Mouse (Mus musculus): ENCODE data around the gene Dtx1. TPM values are rescaled to one million over a fixed set of nuclear protein-coding genes. Genes with fewer than 3 reads are reported as not detected.
A peak's percentile ranks its signal among the peaks of the same experiment; 100 is the strongest.

Dtx1 gene
- polyA plus RNA-seq, 1 experiment = 264 TPM

- Histone ChIP-seq H3K36me3 (ENCODE audit: control insufficient read depth, insufficient read depth, low read length) (no peaks in the 10 kb centered on the region), H3K27me3 (ENCODE audit: control insufficient read depth, insufficient read depth, low read length) (no peaks in the 10 kb centered on the region), H3K4me3 (ENCODE audit: extremely low read depth, insufficient read depth, insufficient read length) (no peak overlapping the region), H3K4me1 (ENCODE audit: control insufficient read depth, insufficient read depth, insufficient read length) (peaks cover 9% of the 10 kb centered on the region; the same call in 1 of the 2 replicates), H3K27ac (ENCODE audit: insufficient read depth, low read length) (no peak overlapping the region)
- 90% methylated on average over 7 of the region's 7 CpGs for WGBS
- DNase-seq (ENCODE audit: low read depth in 1 of 2, low spot score in 2 of 2) = no peak
- TF ChIP-seq CTCF (IDR thresholded peaks at IDR 0.05; ENCODE audit: extremely low read depth, insufficient read depth, insufficient read length, insufficient replicate concordance) (no peak), POLR2A (IDR thresholded peaks at IDR 0.05; ENCODE audit: low read depth, low read length) (no peak)
Measured at GRCm38 (mm10) chr5:120640094-120640493, 71.6 kb downstream of the Dtx1 start.

DNA sequence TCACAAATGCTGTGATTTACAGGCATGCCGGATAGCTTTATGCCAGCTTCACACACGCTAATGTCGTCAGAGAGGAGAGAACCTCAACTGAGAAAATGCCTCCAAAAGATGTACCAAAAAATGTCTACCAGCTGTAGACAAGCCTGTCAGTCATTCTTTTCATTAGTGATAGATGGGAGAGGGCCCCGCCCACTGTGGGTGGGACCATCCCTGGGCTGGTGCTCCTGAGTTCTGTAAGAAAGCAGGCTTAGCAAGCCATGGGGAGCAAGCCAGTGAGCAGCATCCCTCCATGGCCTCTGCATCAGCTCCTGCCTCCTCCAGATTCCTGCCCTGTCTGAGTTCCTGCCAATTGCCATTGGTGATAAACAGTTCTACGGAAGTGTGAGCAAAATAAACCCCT is 76.1 kb downstream of the Dtx1 start:
- Histone ChIP-seq H3K4me3 (ENCODE audit: extremely low read depth, insufficient read depth, insufficient read length) (no peak overlapping the region), H3K36me3 (ENCODE audit: control insufficient read depth, insufficient read depth, low read length) (no peaks in the 10 kb centered on the region), H3K27me3 (ENCODE audit: control insufficient read depth, insufficient read depth, low read length) (peaks cover 2% of the 10 kb centered on the region; the same call in 1 of the 2 replicates), H3K4me1 (ENCODE audit: control insufficient read depth, insufficient read depth, insufficient read length) (peaks cover 13% of the 10 kb centered on the region; the same call in 1 of the 2 replicates), H3K27ac (ENCODE audit: insufficient read depth, low read length) (no peak overlapping the region)
- WGBS = 88% methylated on average over 5 of the region's 5 CpGs
- TF ChIP-seq POLR2A (IDR thresholded peaks at IDR 0.05; ENCODE audit: low read depth, low read length) (no peak), CTCF (IDR thresholded peaks at IDR 0.05; ENCODE audit: extremely low read depth, insufficient read depth, insufficient read length, insufficient replicate concordance) (no peak)
- no peak for DNase-seq (ENCODE audit: low read depth in 1 of 2, low spot score in 2 of 2)

GRCm38 (mm10) chr5:120634860-120635259 is 76.9 kb downstream of the Dtx1 start:
- Histone ChIP-seq H3K4me1 (ENCODE audit: control insufficient read depth, insufficient read depth, insufficient read length) (peaks cover 17% of the 10 kb centered on the region; the same call in 1 of the 2 replicates), H3K27ac (ENCODE audit: insufficient read depth, low read length) (no peak overlapping the region), H3K36me3 (ENCODE audit: control insufficient read depth, insufficient read depth, low read length) (no peaks in the 10 kb centered on the region), H3K4me3 (ENCODE audit: extremely low read depth, insufficient read depth, insufficient read length) (no peak overlapping the region), H3K27me3 (ENCODE audit: control insufficient read depth, insufficient read depth, low read length) (peaks cover 2% of the 10 kb centered on the region; the same call in 1 of the 2 replicates)
- WGBS = 38% methylated on average over 5 of the region's 5 CpGs
- no peak for DNase-seq (ENCODE audit: low read depth in 1 of 2, low spot score in 2 of 2)
- TF ChIP-seq POLR2A (IDR thresholded peaks at IDR 0.05; ENCODE audit: low read depth, low read length) (no peak), CTCF (IDR thresholded peaks at IDR 0.05; ENCODE audit: extremely low read depth, insufficient read depth, insufficient read length, insufficient replicate concordance) (no peak)

DNA sequence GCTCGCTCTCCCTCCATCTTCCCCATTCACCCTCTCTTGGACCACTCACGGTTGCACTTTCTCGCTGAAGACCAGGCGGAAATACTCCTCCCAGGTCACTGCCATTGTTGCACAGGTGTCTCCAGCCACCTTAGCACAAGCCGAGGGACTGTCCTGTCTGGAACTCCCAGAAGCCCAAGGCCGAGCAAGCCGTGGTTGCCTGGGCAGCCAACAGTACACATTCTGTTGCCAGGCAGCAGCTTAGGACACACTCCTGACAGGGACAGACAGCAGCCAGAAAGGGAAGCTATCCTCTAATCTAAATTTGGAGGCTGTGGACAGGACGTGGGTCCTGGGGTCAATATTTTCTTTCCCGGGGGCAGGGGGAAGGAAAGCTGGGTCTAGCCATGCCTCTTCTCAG is 77.6 kb downstream of the Dtx1 start, which contains the start of gene Cfap73:
Gene Cfap73, minus strand, starts transcription at position 105 of the 400 bp plus-strand sequence.
- TF ChIP-seq CTCF (IDR thresholded peaks at IDR 0.05; ENCODE audit: extremely low read depth, insufficient read depth, insufficient read length, insufficient replicate concordance) = no peak
- no peak for TF ChIP-seq POLR2A (IDR thresholded peaks at IDR 0.05; ENCODE audit: low read depth, low read length)
- no peak within 1 kb of the TSS for H3K27ac ChIP-seq (ENCODE audit: insufficient read depth, low read length)
- 63% methylated on average over 9 of the region's 9 CpGs for WGBS
- no peaks in the 10 kb centered on the region for H3K36me3 ChIP-seq (ENCODE audit: control insufficient read depth, insufficient read depth, low read length)
- DNase-seq (ENCODE audit: low read depth in 1 of 2, low spot score in 2 of 2) = no peak
- peaks cover 17% of the 10 kb centered on the region; the same call in 1 of the 2 replicates for H3K4me1 ChIP-seq (ENCODE audit: control insufficient read depth, insufficient read depth, insufficient read length)
- H3K27me3 ChIP-seq (ENCODE audit: control insufficient read depth, insufficient read depth, low read length) = peaks cover 2% of the 10 kb centered on the region; the same call in 1 of the 2 replicates
- H3K4me3 ChIP-seq (ENCODE audit: extremely low read depth, insufficient read depth, insufficient read length) = no peak within 1 kb of the TSS

DNA sequence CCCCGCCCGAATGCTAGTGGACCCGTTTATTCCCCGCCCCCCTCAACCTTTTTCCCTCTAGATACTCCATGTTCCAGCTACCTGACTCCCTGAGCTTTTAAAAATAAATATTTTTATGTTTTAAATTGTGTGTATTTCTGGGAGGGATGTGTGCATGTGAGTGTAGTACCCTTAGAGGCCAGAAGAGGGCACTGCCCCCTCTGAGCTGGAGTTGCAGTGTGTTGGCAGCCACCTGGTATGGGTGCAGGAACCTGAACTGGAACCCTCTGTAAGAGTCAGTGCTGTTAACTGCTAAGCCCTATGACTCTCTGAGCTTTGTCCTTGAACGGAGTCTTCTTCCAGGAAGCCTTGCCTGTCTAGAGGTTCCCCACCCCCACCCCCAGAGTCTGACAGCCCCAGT is 79.8 kb downstream of the Dtx1 start:
- TF ChIP-seq POLR2A (IDR thresholded peaks at IDR 0.05; ENCODE audit: low read depth, low read length) (no peak), CTCF (IDR thresholded peaks at IDR 0.05; ENCODE audit: extremely low read depth, insufficient read depth, insufficient read length, insufficient replicate concordance) (no peak)
- H3K36me3 ChIP-seq (ENCODE audit: control insufficient read depth, insufficient read depth, low read length) = peaks cover 11% of the 10 kb centered on the region
- H3K27me3 ChIP-seq (ENCODE audit: control insufficient read depth, insufficient read depth, low read length) = peaks cover 2% of the 10 kb centered on the region; the same call in 1 of the 2 replicates
- whole genome bisulfite sequencing = 97% methylated on average over 5 of the region's 5 CpGs
- DNase-seq (ENCODE audit: low read depth in 1 of 2, low spot score in 2 of 2) = no peak
- no peak overlapping the region for H3K27ac ChIP-seq (ENCODE audit: insufficient read depth, low read length)
- no peak overlapping the region for H3K4me3 ChIP-seq (ENCODE audit: extremely low read depth, insufficient read depth, insufficient read length)
- H3K4me1 ChIP-seq (ENCODE audit: control insufficient read depth, insufficient read depth, insufficient read length) = peaks cover 17% of the 10 kb centered on the region; the same call in 1 of the 2 replicates

GRCm38 (mm10) chr5:120631128-120631527 is 80.6 kb downstream of the Dtx1 start:
- Histone ChIP-seq H3K27me3 (ENCODE audit: control insufficient read depth, insufficient read depth, low read length) (peaks cover 2% of the 10 kb centered on the region; the same call in 1 of the 2 replicates), H3K27ac (ENCODE audit: insufficient read depth, low read length) (no peak overlapping the region), H3K36me3 (ENCODE audit: control insufficient read depth, insufficient read depth, low read length) (peaks cover 19% of the 10 kb centered on the region), H3K4me1 (ENCODE audit: control insufficient read depth, insufficient read depth, insufficient read length) (peaks cover 17% of the 10 kb centered on the region; the same call in 1 of the 2 replicates), H3K4me3 (ENCODE audit: extremely low read depth, insufficient read depth, insufficient read length) (peak overlapping the region; percentile 11; the same call in 1 of the 2 replicates)
- TF ChIP-seq CTCF (IDR thresholded peaks at IDR 0.05; ENCODE audit: extremely low read depth, insufficient read depth, insufficient read length, insufficient replicate concordance) (no peak), POLR2A (IDR thresholded peaks at IDR 0.05; ENCODE audit: low read depth, low read length) (no peak)
- DNase-seq (ENCODE audit: low read depth in 1 of 2, low spot score in 2 of 2) = no peak
- WGBS = 3% methylated on average over 29 of the region's 29 CpGs

Other genes starting within 250 kb of the Dtx1 start
- 4.0 and 4.6 TPM in 2 replicates for gene Sdsl, start 239.1 kb downstream of the Dtx1 start, polyA plus RNA-seq (2012; rRNA removed)
- gene Sds, start 235.4 kb downstream of the Dtx1 start, polyA plus RNA-seq (2012; rRNA removed) = not detected in 2 replicates
- 34.7 and 35.6 TPM in 2 replicates for gene Plbd2, start 208.3 kb downstream of the Dtx1 start, polyA plus RNA-seq (2012; rRNA removed)
- 52.0 and 56.4 TPM in 2 replicates for gene Slc8b1, start 200.8 kb downstream of the Dtx1 start, polyA plus RNA-seq (2012; rRNA removed)
- 54.5 and 58.8 TPM in 2 replicates for gene Tpcn1, start 123.3 kb downstream of the Dtx1 start, polyA plus RNA-seq (2012; rRNA removed)
- 0.38 and 0.40 TPM in 2 replicates for gene Iqcd, start 122.9 kb downstream of the Dtx1 start, polyA plus RNA-seq (2012; rRNA removed)
- gene Rita1, start 99.3 kb downstream of the Dtx1 start, polyA plus RNA-seq (2012; rRNA removed) = 8.0 and 8.8 TPM in 2 replicates
- 80.8 and 131 TPM in 2 replicates for gene Ddx54, start 99.2 kb downstream of the Dtx1 start, polyA plus RNA-seq (2012; rRNA removed)
- not detected in 2 replicates for gene Cfap73, start 77.7 kb downstream of the Dtx1 start, polyA plus RNA-seq (2012; rRNA removed)
- gene Rasal1, start 63.1 kb downstream of the Dtx1 start, polyA plus RNA-seq (2012; rRNA removed) = 14.9 and 18.9 TPM in 2 replicates
- gene Oas2, start 37.9 kb upstream of the Dtx1 start, polyA plus RNA-seq (2012; rRNA removed) = 7.2 and 9.0 TPM in 2 replicates
- gene Oas3, start 65.7 kb upstream of the Dtx1 start, polyA plus RNA-seq (2012; rRNA removed) = 15.2 and 16.3 TPM in 2 replicates
- gene Oas1e, start 83.6 kb upstream of the Dtx1 start, polyA plus RNA-seq (2012; rRNA removed) = 0.08 and 0.20 TPM in 2 replicates
- 5.4 and 6.2 TPM in 2 replicates for gene Oas1c, start 100.6 kb upstream of the Dtx1 start, polyA plus RNA-seq (2012; rRNA removed)
- not detected in 2 replicates for gene Oas1f, start 135.4 kb upstream of the Dtx1 start, polyA plus RNA-seq (2012; rRNA removed)
- gene Oas1h, start 149.5 kb upstream of the Dtx1 start, polyA plus RNA-seq (2012; rRNA removed) = not detected in 2 replicates
- 1.4 and 1.7 TPM in 2 replicates for gene Oas1g, start 175.7 kb upstream of the Dtx1 start, polyA plus RNA-seq (2012; rRNA removed)
- gene Oas1a, start 195.6 kb upstream of the Dtx1 start, polyA plus RNA-seq (2012; rRNA removed) = 8.5 and 9.2 TPM in 2 replicates
- not detected in 2 replicates for gene Oas1d, start 202.6 kb upstream of the Dtx1 start, polyA plus RNA-seq (2012; rRNA removed)